Mouse (Mus musculus) liver, adult 2 months (tissue): ENCODE measurements around the gene Auts2.

Source experiments
- CTCF ChIP-seq: fragments of 200-500 bp; IDR thresholded peaks from 2 replicates; pipeline ENCODE4 v1.5.1; 2011; ENCODE audit warnings: low read depth, low read length, control low read depth
- POLR2A ChIP-seq: fragments of 200-500 bp; IDR thresholded peaks from 2 replicates; pipeline ENCODE4 v1.6.1; 2011; ENCODE audit warnings: low read length, control low read depth; ENCODE audit not compliant: insufficient read depth; ENCODE audit errors: extremely low read depth

DNA sequence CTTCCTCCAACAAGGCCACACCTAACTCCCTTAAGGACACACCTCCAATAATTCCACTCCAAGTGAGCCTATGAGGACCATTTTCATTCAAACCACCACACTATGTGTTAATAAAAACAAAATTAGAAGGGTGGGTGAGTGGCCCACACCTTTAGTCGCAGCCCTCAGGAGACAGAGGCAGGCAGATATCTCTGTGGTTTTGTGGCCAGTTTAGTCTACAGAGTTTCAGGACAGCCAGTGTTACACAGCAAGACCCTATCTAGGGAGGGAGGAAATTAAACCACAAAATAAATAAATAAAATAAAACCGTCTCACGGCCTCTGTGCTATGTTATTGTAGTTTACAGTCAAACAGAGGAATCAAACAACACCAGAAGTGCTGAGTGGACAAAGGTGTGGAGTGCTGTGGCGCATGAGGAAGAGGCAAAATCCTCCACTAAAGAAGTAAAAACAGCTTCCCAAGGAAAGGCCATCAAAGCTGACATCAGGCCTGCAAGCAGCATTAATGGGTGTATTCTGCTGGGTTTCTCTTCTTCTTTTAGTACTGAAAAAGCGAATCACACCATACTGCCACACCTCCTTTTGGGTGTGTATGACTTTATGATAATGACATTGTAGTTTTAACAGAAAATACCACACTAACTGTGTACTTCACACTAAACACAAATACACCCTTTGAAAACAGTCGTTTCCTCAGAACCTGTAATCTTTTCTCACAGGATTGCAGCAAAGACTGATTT lies 109.6 kb downstream of the Auts2 start:
- no peak for TF ChIP-seq POLR2A
- no peak for TF ChIP-seq CTCF
